Mouse (Mus musculus) liver, embryonic 14.5 days (tissue): ENCODE measurements around the gene Ankdd1b.

Source experiments
- CTCF ChIP-seq: IDR thresholded peaks from 2 replicates; pipeline ENCODE4 v1.5.1; 2016; ENCODE audit warnings: antibody characterized with exemption, low read depth, control low read depth
- EP300 ChIP-seq: IDR thresholded peaks from 2 replicates; pipeline ENCODE4 v1.6.1; 2016; ENCODE audit warnings: antibody characterized with exemption, low read depth

DNA sequence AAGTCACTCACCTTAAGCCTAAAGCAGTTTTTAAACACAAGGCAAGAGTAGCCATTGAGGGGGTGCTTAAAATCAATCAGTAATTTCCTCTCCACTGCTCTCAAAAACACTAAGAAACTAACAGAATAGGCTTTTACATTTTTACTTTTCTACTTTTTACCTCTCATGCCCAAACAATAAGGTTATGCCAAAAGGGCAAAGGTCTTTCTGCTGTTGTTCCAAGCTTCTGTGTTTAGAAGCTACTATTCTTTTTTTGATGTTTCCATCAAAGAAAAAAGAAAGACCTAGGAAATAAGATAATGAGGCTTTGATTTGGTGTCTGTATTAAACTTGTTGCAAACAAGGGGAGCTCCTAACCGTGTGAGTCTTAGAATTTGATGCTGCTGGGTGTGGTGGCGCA, 28.9 kb upstream of the Ankdd1b start:
- no peak for TF ChIP-seq CTCF
- no peak for TF ChIP-seq EP300
